Mouse (Mus musculus): Measurements from ENCODE around the gene Mapk6. TPM values are rescaled to one million over a fixed set of nuclear protein-coding genes. Genes with fewer than 3 reads are reported as not detected.

The Mapk6 gene
- polyA plus RNA-seq, 2 experiments, result 9.3 to 17.1 TPM

DNA sequence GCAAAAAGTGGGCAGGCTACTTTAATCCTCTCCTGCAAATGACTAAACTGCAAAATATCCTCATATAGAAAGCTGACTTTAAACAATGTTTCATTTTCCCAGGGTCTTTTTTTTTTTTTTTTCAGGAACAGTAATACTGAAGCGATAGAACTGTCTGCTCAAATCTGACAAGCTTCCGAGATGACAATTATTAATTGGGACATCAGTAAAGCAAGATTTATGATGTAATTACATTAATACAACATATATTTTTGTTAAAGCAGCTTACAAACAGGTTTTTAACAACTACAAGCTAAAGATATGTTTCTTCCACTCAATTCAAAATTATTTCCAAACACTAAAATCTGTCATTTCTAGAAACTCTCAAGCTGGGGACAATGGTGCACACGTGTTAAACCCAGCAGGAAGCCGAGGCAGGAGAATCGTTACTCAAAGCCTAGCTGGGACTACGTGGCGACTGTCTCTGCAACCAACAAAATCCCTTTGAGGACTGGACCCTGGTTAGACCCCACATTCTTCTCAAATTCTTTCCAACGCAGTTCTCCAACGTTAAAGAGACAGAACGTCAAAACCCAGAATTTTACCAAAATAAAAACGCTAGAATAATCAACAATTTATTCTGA is 1.5 kb downstream of the Mapk6 start:
- H3K4me1 ChIP-seq (replicated peaks; ENCODE audit: control insufficient read depth in 2 of 2, insufficient read depth in 2 of 2, low read length in 1 of 2), result peaks cover 9 to 20% of the 10 kb centered on the region in 2 experiments
- WGBS (ENCODE audit: insufficient replicate concordance), result 5% methylated on average over 11 of the region's 11 CpGs
- ATAC-seq (ENCODE audit: insufficient read depth), result no peak
- H3K36me3 ChIP-seq (replicated peaks; ENCODE audit: control insufficient read depth, insufficient read depth, low read depth), result no peaks in the 10 kb centered on the region
- no peak overlapping the region for H3K27ac ChIP-seq
- peak overlapping the region; percentile 71 for H3K4me3 ChIP-seq (ENCODE audit: insufficient read depth in 1 of 2, low read depth in 2 of 2, low read length in 2 of 2)
- H3K9me3 ChIP-seq (ENCODE audit: control insufficient read depth, low read length), result no peaks in the 10 kb centered on the region
- TF ChIP-seq EP300 (IDR thresholded peaks at IDR 0.05; ENCODE audit: low read depth), result no peak
- TF ChIP-seq CTCF (IDR thresholded peaks at IDR 0.05; ENCODE audit: low read depth), result no peak
- peak overlapping the region; percentile 95 for H3K4me2 ChIP-seq (ENCODE audit: low read depth)
- no peaks in the 10 kb centered on the region for H3K27me3 ChIP-seq (ENCODE audit: control insufficient read depth, insufficient read depth, low read length)
- DNase-seq (ENCODE audit: low read depth in 3 of 3, low spot score in 3 of 3), result no peak
- peak overlapping the region; percentile 74 for H3K9ac ChIP-seq (replicated peaks)

DNA sequence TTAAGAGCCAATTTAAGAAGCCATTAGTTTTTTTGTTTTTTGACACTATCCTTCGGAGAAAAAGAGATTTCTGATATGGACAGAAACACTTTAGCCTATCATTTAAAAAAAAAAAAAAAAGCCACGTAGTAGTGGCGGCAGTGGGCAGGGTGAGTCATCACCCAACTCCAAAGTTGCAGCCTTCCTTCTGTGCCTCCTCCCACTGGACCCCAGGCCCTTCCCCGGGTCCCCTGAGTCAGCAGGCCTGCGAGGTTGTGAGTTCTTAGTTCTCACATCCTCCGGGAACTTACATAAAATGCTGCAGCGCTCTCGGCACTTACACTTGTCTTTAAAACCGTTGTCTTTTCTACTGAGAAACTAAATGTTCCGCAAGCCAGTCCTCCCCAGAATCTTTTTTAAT is 2.0 kb downstream of the Mapk6 start:
- 3% methylated on average over 10 of the region's 10 CpGs for WGBS (ENCODE audit: insufficient replicate concordance)
- Histone ChIP-seq H3K4me1 (replicated peaks; ENCODE audit: control insufficient read depth in 2 of 2, insufficient read depth in 2 of 2, low read length in 1 of 2) (peaks cover 9 to 20% of the 10 kb centered on the region in 2 experiments), H3K4me2 (ENCODE audit: low read depth) (peak overlapping the region; percentile 95), H3K27ac (no peak overlapping the region), H3K4me3 (ENCODE audit: insufficient read depth in 1 of 2, low read depth in 2 of 2, low read length in 2 of 2) (peak overlapping the region; percentile 15 to 71; a peak in 3 of 4 replicates), H3K36me3 (replicated peaks; ENCODE audit: control insufficient read depth, insufficient read depth, low read depth) (no peaks in the 10 kb centered on the region), H3K27me3 (ENCODE audit: control insufficient read depth, insufficient read depth, low read length) (no peaks in the 10 kb centered on the region), H3K9ac (replicated peaks) (peak overlapping the region; percentile 11; the same call in 1 of the 2 replicates), H3K9me3 (ENCODE audit: control insufficient read depth, low read length) (no peaks in the 10 kb centered on the region)
- ATAC-seq (ENCODE audit: insufficient read depth) (no peak), DNase-seq (ENCODE audit: low read depth in 3 of 3, low spot score in 3 of 3) (peak in 1 of 3 experiments; percentile 56)
- TF ChIP-seq CTCF (IDR thresholded peaks at IDR 0.05; ENCODE audit: low read depth), result no peak
- no peak for TF ChIP-seq EP300 (IDR thresholded peaks at IDR 0.05; ENCODE audit: low read depth)

DNA sequence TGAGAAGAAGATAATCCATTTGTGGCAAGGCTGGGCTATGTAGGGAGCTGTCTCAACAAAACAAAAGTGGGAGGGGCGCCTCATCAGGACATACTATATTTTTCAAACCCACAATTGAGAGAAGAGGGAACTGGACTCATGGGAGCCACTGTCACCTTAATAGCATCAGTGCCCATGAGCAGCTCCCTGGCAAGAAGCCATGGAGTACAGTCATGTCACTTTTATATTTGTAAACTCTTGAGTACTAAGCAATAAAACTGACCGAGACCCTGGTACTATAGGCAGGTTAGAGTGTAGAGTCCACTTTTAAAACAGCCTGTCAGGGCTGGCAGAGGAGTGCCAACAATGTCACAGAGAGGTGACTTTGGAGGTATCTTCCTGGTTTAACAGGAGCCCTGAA is 3.7 kb downstream of the Mapk6 start:
- H3K4me1 ChIP-seq (replicated peaks; ENCODE audit: control insufficient read depth in 2 of 2, insufficient read depth in 2 of 2, low read length in 1 of 2), result peaks cover 9 to 17% of the 10 kb centered on the region in 2 experiments
- TF ChIP-seq CTCF (IDR thresholded peaks at IDR 0.05; ENCODE audit: low read depth), result no peak
- no peak for TF ChIP-seq EP300 (IDR thresholded peaks at IDR 0.05; ENCODE audit: low read depth)
- no peak overlapping the region for H3K4me3 ChIP-seq (ENCODE audit: insufficient read depth in 1 of 2, low read depth in 2 of 2, low read length in 2 of 2)

GRCm38 (mm10) chr9:75403520-75403919 is 6.3 kb downstream of the Mapk6 start:
- WGBS (ENCODE audit: insufficient replicate concordance), result 75% methylated on average over 3 of the region's 3 CpGs
- H3K9me3 ChIP-seq (ENCODE audit: control insufficient read depth, low read length), result no peaks in the 10 kb centered on the region
- H3K4me2 ChIP-seq (ENCODE audit: low read depth), result no peak overlapping the region
- H3K4me3 ChIP-seq (ENCODE audit: insufficient read depth in 1 of 2, low read depth in 2 of 2, low read length in 2 of 2), result no peak overlapping the region
- H3K4me1 ChIP-seq (replicated peaks; ENCODE audit: control insufficient read depth in 2 of 2, insufficient read depth in 2 of 2, low read length in 1 of 2), result peaks cover 0 to 10% of the 10 kb centered on the region in 2 experiments
- DNase-seq (ENCODE audit: low read depth in 3 of 3, low spot score in 3 of 3), result no peak
- no peak overlapping the region for H3K27ac ChIP-seq
- H3K36me3 ChIP-seq (replicated peaks; ENCODE audit: control insufficient read depth, insufficient read depth, low read depth), result no peaks in the 10 kb centered on the region
- ATAC-seq (ENCODE audit: insufficient read depth), result no peak
- H3K9ac ChIP-seq (replicated peaks), result no peak overlapping the region
- no peak for TF ChIP-seq CTCF (IDR thresholded peaks at IDR 0.05; ENCODE audit: low read depth)
- TF ChIP-seq EP300 (IDR thresholded peaks at IDR 0.05; ENCODE audit: low read depth), result no peak
- no peaks in the 10 kb centered on the region for H3K27me3 ChIP-seq (ENCODE audit: control insufficient read depth, insufficient read depth, low read length)

More for the DNA sequence above, 3.7 kb downstream of the Mapk6 start:
- WGBS (ENCODE audit: insufficient replicate concordance), result 77% methylated on average over 2 of the region's 2 CpGs
- no peak for DNase-seq (ENCODE audit: low read depth in 3 of 3, low spot score in 3 of 3)
- Histone ChIP-seq H3K4me2 (ENCODE audit: low read depth) (no peak overlapping the region), H3K27me3 (ENCODE audit: control insufficient read depth, insufficient read depth, low read length) (no peaks in the 10 kb centered on the region), H3K9me3 (ENCODE audit: control insufficient read depth, low read length) (no peaks in the 10 kb centered on the region), H3K27ac (no peak overlapping the region), H3K36me3 (replicated peaks; ENCODE audit: control insufficient read depth, insufficient read depth, low read depth) (no peaks in the 10 kb centered on the region), H3K9ac (replicated peaks) (no peak overlapping the region)
- ATAC-seq (ENCODE audit: insufficient read depth), result no peak

DNA sequence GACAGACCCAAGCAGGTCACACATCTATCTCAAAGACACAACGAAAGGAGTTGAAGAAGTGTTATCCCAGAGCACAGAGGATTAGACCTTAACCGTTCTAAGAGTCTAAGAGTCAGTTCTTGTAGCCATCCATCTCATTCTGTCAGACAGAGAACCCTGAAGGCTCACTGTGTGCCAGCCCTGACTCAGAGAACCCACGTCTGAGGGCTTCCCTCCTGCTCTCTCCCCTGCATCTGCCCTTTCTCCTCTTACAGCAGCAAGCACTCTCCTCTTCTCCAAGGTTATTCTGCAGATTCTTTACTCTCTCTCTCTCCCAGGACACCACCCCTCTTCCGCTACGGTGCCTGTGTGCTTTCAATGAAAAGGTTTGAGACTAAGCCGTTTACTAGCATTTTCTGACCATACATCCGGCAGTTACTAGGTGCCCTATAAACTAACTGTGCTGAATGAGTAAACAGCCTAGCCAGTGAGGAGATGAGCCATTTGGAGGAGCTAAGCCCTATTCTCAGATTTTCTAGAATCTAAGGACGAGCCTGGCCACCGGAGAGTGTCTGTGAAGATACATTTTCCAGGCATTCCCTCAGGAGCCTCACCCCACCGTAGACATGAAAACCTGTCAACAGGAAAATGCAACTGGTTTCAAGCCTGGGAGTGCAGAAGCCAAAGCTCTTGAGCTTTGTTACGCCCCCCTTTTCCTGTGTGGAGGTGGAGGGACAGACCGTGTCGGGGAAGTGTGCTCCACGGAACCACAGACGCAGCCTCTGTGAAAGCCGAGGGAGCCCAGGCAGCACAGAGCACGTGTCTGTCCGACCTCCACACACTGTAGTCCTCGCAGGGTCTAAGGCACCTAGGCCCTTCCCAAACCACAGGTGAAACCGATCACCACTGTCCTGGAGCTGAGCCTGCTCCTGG is 8.0 kb downstream of the Mapk6 start:
- WGBS (ENCODE audit: insufficient replicate concordance), result 47% methylated on average over 20 of the region's 20 CpGs
- TF ChIP-seq CTCF (IDR thresholded peaks at IDR 0.05; ENCODE audit: low read depth), result no peak
- no peak for TF ChIP-seq EP300 (IDR thresholded peaks at IDR 0.05; ENCODE audit: low read depth)
- H3K27me3 ChIP-seq (ENCODE audit: control insufficient read depth, insufficient read depth, low read length), result no peaks in the 10 kb centered on the region
- DNase-seq (ENCODE audit: low read depth in 3 of 3, low spot score in 3 of 3) (no peak), ATAC-seq (ENCODE audit: insufficient read depth) (no peak)
- H3K4me2 ChIP-seq (ENCODE audit: low read depth), result no peak overlapping the region
- H3K9ac ChIP-seq (replicated peaks), result no peak overlapping the region
- no peak overlapping the region for H3K4me3 ChIP-seq (ENCODE audit: insufficient read depth in 1 of 2, low read depth in 2 of 2, low read length in 2 of 2)
- no peaks in the 10 kb centered on the region for H3K9me3 ChIP-seq (ENCODE audit: control insufficient read depth, low read length)
- peaks cover 0 to 5% of the 10 kb centered on the region in 2 experiments; a peak in 1 of 4 replicates for H3K4me1 ChIP-seq (replicated peaks; ENCODE audit: control insufficient read depth in 2 of 2, insufficient read depth in 2 of 2, low read length in 1 of 2)
- H3K36me3 ChIP-seq (replicated peaks; ENCODE audit: control insufficient read depth, insufficient read depth, low read depth), result no peaks in the 10 kb centered on the region; the same call in none of the 2 replicates
- no peak overlapping the region for H3K27ac ChIP-seq
